Mouse (Mus musculus) cerebellum, adult 11-12 months (tissue): ENCODE results near the gene Gpx7.
A peak's percentile ranks its signal among the peaks of the same experiment; 100 is the strongest.

Source experiments
- DNase-seq: peaks from one replicate; pipeline ENCODE4 v3.0.0; 2022

Gene Gpx7

DNA sequence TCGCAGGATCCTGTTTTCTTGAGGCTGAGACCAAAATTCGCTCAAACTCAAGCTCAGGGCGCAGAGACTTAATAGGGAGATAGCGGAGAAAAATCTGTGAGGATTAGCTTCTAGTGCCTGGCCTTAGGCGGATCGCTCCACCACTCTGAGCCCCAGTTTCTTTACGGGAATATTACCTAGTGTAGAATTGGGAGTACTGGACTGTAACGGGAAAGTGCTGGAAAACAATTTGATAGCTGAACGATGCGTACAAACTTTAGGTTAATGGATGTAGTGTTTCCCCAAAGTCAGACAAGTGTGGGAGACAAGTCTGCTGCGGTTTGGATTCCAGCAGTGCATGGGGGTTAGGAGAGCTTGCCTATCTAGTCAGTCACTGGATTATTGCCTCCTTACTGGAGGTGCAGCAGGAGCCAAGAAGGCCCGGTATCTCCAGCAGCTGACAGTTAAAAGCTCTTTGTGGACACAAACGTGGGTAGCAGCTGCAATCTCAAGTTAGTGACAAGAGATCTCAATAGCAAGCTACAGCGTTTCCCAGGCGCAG, at the start of gene Gpx7:
Gpx7 (minus strand) TSS at position 101 of the 541 bp plus-strand sequence.
- no peak for DNase-seq

DNA sequence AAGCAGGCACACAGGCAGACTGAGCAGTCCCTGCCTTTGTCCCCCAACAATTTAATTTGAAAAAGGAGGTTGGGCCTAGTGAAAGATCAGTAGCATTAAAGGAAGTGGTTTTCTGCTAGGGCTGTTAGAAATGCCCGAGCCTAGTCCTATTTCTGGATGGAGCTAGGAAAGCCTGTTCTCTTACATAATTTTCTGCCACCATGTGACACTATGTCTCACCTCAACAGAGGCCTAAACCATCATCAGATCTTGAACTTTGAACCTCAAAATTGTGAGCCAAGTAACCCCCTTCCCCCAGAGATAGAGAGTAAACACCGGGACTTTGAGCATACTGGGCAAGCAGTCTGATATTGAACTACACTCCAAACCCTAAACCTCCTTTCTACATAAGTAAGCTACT, 49.3 kb upstream of the Gpx7 start:
- DNase-seq, result no peak

DNA sequence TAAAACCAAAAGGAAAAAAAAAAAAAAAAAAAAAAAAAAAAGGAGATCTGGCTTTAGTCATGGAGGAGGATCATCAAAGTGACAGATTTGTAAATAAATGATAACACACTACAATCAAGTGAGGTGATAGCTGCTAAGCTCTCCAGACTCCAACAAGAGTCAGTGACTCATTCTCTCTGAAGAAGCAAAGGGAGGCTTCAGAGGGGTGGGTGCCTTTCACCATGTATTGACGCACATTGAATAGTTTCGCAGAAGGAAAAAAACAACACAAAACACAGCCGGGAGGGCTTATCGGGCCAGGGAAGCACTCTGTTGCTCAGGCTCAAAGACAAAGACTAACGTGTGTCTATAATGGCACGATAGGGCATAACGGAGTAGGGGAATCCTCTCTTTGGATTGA, 41.3 kb upstream of the Gpx7 start:
- no peak for DNase-seq

DNA sequence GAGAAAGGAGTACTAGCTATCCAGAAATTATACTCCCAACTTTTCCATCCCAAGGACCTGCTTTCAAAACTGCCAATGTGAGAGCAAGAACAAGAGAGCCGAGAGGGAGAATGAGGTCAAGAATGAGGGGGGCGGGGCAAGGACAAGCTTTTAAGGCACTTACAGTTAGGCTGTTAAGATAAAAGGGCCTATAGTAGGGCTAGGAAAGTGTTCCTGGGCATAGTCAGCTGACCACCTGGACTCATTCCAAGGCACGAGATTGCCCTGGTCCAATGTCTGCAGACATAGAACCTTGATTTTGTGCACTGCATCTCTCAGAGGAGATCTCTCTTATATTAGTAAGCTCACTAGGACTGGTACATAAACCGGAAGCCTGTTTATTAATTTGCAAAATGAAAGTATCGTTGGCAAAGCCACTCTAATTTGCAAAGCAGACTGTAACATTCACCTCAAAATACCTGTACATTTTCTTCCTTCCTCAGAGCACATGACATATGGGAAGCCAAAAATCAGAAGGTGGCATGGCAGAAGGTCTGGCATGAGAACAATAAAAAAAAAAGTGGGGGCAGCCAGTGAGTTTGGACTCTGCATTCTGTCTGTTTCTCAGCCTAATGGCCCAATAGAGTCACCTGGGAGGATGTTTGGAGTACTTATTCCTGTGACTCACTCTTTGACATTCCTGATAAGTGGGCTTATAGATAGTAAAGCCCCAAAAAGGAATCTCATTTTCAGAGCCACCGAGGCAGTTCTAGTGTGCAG, 31.5 kb upstream of the Gpx7 start:
- DNase-seq, result peak; percentile 75

DNA sequence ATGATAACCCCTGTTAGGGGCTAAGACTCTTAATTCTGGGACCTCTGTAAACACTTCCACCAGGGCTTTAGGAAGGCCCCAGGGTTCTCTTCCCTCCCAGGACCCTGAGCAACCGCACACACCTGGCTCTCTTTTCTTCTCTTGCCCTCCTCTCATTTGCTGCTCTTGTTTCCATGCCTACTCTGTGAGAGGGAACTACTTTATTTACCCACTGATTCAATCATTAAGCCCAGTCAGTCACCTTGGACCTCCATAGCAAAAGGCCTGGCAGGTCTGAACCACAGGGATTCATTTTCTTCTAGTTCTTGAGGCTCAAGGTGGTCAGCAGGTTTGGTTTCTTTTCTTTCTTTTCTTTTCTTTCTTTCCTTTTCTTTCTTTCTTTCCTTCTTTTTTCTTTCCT, 29.5 kb upstream of the Gpx7 start:
- DNase-seq, result no peak

DNA sequence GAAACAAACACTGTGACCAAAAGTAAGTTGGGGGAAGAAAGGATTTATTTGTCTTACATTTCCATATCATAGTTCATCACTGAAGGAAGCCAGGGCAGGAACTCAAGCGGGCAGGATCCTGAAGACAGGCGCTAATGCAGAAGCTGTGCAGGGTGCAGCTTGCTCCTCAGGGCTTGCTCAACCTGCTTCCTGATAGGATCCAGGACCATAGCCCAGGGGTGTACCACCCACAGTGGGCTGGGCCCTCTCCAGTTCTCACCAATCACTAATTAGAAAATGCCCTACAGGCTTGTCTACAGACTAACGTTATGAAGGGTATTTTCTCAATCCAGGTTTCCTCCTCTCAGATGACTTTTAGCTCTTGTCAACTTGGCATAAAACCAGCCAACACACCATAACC, 28.9 kb upstream of the Gpx7 start:
- no peak for DNase-seq

DNA sequence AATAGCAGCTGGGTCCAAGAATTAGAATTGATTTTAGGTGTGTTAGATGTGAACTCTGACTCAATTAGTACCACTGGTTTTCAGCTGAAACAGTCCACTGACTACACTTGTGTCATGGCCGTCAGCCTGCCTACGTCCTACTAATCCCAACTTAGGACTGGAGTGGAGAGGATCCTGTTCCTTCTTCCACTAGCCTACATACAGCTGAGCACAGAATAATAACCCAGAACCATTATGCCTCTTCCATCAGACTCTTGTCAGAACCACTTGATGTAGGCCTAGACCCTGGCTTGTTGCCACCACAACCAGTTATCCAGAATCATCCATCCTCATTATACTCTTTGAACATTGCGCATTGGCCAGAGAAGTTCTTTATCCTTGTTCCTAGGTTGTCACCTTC, 28.0 kb upstream of the Gpx7 start:
- DNase-seq, result no peak

DNA sequence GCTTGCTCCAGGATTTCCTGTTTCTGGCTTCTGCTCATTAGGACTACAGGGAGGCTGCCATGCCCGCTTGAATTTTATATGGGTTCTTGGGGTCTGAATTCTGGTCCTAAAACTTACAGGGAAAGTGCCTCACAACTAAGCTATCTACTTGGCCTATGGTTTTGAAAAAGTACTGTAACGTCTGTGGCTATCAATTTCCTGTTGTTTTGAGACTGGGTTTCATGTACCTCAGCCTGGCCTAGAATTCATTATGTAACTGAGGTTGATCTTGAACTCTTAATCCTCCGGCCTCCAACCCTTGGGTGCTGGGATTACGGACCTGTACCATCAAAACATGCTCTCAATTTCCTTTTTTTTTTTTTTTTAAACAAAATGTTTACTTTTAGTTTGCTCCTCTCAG, 27.5 kb upstream of the Gpx7 start:
- no peak for DNase-seq

DNA sequence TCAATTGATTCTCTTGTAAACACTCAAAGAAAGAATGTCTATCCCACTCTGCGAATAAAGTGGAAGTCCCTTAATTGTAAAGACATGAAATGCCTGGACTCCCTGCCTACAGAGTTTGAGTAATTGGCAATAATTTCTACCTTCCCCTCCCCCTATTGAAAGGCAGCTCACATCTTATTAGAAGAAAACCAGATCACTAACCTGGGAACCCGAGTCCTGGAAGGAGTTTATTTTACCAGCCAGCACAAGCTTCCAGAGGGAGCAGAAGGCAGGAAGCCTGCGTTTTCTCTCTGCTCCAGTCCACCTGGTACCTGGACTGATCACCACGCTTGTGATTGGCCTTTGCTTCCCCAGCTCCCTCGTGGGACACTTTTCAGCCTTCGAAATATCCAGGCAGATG, 26.6 kb upstream of the Gpx7 start:
- DNase-seq, result no peak

DNA sequence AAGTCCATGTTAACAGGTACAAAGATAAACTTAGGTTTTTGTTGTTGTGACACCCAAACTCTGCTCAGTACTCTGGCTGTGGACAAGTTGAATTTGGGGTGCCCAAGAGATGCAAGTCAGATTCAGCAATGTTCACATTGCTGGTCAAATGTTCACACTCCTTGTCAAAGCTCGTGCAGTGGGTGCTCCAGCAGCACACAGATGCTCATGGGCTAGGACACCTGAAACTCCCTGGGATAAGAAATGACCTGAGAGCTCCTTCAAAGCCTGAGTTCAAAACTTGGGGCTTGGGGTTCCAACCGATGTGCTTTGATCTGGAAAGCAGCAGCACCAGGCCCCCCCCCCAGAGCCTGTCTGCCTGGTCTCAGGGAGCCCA, 24.8 kb upstream of the Gpx7 start:
- DNase-seq, result no peak

DNA sequence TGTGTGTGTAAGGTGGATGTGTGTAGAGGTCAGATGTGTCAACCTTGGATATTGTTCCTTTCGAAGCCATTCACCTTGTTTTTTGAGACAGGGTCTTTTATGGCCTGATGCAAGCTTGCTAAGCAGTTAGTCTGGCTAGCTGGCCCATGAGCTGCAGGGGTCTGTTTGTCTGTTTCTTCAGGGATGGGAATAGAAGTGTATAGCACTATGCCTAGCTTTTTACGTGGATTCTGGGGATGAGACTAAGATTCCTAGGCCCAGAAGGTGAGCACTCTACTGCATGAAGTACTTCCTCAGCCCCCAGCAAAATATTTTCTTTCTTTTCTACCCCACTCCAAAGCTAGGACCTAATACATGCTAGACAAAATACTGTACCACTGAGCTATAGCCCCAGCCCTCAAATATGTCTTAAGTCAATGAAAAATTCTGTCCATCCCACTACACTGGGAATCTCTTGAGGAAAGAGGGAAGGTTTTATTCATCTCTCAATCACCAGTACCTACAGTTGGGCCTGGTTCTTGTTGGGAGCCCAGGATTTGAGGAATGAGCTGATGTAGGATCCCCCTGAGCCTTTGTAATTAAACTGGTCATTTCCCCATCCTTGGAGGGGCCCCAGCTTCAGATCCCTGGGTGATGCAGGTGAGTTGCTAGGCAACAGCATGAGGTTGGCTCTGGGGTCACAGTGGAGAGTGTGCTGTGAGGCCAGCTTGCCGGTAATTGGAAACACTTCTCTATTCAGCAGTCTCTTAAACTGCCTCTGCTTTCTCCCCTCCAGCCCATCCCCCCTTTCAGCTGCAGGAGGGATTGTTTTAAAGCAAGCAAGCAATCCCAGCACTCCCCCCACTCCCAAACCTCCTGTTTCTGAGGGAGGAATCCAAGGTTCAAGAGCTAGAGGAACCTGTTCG, 24.1 kb upstream of the Gpx7 start:
- DNase-seq, result no peak

DNA sequence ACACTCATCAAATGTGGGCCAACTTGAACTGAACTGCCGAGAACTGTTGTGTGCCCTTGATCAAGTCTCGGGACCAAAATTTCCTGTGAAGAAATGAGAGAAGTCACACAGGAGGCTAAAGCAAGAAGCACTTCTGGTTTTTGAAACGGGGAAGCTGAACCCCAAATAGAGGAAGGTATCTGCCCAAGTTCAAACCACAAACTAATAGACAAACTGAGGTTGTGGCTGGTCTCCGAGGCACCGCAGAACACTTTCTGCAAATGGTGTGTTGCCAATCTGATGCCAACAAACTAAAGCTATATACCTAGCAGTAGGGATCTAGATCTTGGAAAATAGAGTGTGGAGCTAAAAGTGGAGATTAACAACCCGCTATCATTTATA, 21.6 kb upstream of the Gpx7 start:
- no peak for DNase-seq

DNA sequence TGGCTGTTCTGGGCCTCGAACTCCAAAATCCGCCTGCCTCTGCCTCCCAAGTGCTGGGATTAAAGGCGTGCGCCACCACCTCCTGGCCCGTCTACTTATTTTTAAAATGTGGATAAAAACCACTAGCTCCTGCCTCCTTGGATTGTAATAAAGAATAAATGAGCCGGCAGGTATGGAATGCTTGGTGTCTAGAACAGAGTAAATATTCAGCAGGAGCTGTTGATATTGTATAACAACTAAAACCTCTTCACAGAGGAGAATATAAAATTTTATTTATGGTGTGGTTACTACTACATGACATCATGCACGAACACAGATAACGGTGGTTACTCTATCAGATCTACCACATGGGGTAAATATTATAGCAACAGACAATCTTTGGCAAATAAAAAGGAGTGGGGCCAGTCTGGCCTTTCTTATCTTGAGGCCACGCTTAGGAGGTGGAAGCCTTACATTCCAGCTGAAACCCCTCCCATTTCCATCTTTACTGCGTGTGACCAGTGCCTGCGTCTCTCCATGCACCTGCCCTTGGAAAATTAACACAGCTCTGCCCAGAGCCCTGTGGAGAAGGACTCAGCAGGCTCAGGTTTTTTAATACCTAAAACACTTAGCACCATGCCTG, 21.1 kb upstream of the Gpx7 start:
- DNase-seq, result no peak

DNA sequence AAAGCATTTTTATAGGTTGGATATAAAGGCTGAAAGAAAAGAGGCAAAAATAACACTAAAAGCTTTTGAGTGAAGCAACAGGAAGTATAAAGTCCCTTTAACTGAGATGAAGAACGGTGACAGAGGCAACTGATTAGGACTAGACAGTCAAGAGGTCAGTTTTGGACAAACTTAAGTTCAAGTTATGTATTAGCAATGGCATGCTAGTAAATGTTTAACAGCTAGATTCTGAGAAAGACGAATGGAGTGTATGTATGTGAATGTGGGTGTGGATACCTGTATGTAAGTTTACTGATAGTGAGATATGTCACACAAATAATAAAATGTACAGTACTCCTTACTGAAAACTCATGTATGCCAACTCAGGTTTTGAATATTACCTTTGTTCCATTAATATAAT, 17.8 kb upstream of the Gpx7 start:
- DNase-seq, result no peak

DNA sequence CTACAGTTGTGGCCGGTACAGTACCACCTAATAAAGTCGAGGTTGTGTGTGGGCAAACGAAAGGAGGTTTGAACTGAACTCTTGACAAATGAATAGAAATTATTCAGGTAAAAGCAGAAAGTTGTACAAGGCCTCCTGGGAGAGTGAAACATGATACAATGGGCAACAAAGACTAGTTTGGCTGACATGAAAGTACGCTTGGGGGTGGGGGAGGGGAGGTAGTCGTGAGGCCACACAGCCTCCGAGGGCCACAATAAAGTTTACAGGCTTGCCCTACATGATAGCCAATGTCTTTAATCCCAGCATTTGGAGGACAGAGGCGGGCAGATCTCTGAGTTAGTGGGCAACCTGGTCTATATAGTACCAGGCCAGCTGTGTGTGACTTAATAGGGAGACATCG, 860 bp upstream of the Gpx7 start:
- DNase-seq, result no peak

DNA sequence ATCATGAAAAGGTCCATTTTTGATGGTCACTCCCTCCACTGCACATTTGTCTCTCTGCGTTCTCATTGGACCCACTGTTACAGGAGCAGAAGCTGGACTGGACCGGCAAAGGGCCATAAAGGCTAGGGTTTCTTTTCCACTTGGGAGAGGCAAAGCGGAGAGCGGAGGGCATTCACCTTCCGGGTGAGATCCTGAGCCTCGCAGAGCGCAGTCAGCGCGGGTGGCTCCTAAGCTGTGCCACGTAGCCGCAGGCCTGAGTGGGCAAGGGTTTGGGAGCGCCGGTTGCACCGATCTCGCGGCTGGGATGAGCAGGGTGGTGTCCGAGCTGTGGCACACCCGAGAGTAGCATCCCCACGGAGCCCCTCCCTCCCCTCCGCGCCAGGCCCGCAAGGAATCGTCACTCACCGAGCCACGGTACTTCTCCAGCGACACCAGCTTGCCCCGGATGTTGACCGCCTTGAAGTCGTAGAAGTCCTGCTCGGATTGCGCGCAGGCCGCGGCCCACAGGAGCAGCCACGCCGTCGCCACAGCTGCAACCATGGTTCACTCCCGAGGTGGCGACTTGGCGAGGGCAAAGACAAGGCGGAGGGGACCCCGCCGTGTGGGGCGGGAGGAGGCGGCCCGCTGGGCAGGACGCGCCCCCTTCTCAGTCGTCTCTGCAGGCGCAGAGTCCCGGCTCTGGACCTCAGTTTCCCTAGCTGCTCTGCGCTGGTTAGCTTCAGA, 462 bp downstream of the Gpx7 start:
- DNase-seq, result peak; percentile 75

DNA sequence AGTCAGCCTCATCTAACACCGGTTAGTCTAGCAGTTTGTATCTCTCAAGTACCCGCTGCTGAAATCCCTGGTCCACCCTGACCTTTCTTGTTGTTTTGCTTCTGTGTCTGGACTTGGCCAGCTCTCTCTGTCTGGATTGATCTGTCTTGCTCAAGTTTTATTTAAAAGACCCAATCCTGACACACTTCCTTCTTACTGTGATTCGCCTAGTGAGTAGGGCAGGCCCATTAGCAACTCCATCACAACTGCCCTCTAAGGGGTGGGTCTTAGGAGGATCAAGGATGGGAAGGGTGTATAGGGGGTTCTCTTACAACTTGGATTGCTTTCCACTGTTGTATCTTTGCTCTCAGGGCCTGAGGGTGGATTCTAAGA, 1.0 kb downstream of the Gpx7 start:
- DNase-seq, result no peak

DNA sequence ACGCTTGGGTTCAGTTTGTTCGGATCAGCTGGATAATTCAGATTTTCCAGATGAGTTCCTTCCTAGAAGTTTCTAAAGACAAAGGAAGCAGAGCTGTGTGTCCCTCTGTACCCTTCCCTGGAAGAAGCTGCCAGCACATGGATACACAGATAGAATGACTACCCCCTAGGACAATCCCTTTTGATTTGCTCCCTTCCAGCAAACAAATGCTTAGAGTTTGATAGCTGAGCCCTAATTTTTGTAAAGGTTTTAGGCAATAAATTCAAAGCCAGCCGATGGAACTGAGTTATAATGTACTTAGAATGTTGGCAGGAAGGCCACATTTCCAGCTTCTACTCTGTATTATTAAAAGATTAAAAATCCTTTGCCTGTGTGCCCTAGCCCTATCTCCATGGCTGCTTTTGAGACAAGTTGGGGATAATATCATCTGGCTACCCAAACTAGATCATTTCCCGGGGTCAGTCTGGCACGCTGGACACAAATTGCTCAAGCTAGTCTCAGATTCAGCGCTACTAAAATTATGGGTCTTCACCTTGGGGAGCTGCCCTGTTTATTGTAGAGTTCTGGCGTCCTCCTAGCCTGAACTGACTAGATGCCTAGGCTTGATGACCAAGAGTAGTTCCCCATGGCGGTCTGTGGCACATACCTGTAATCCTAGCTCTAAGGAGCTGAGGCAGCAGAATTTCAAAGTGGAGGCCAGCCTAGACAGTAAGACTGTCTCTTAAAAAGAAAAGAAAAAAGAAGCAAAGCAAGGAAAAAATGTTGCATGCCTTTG, 2.7 kb downstream of the Gpx7 start:
- no peak for DNase-seq

DNA sequence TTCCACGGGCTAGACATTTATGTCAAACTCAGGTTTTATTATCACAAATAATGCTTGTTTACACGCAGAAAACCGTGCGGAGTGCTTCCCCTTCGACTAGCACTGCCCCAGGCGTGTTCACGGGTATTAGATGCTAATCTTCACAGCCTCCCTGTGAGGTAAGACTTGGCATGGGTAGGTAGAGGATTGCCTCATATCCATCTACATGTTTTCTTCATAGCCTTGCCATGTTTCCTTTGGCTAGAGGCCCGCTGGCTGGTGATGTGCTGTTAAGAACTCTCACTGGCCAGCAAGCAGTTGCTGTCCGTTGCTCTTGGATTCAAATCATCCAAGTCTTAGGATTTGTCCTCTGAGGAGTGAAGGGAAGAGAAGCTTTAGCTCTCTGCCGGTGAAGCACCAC, 6.4 kb downstream of the Gpx7 start:
- DNase-seq, result no peak

DNA sequence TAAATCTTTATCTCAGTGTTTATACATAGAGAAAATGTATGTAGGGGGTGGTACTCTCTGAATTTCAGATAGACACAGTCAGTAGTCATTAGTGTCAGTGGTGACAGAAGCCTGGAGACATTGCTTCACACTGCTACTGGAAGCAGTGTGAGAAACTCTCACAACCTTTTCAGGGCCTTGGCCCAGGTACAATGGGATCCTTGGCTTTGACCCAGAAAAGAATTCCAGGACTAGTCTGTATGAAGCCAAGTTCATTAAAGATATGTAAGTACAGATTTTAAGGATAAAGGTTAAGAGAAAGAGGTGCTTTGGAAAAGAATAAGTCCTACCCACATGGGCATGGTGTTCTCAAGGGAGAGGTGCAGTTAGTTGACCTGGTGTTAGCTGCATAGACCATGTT, 12.5 kb downstream of the Gpx7 start:
- no peak for DNase-seq

DNA sequence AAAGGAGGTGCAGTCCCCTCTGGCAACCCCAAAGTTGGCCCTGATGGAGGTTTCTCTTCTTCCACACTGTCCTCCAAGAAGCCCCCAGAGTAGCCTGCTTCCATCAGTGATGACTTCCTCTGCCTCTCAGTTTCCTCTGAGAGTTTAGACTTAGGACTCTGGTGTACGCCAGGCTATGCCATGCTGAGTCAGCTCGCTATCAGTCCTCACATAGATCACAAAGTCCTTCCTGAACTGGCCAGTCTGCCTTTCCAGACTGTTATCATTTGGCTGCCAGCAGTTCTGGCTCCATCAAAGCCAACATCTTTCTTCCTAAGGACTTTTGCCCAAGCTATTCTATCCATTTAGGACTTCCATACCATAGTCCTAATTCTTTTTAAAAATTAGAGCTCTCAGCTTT, 14.2 kb downstream of the Gpx7 start:
- no peak for DNase-seq

DNA sequence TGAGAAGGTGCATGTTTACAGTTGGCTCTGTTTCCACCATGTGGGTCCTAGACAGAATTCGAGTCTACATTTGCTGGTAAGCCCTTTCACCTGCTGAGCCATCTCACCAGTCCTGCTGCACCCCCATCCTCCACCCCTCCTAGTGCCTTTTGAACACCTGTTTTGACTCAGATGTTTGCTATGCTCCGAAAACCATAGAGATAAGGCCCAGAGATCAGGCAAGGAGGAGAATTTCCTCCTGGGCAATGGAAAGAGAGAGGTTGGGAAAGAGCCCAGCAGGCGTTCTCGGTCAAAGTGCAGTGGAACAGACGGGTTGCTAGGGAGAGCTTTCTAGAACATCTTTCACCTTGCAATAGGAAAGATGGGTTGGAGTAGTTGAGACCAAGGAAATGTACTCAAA, 15.6 kb downstream of the Gpx7 start:
- DNase-seq, result no peak
